Mouse (Mus musculus) cerebellum, adult 9-10 months (tissue): Measurements from ENCODE around the gene Mpig6b.

Experiments
- DNase-seq: peaks from one replicate; pipeline ENCODE4 v3.0.0; 2022

Mpig6b gene

DNA sequence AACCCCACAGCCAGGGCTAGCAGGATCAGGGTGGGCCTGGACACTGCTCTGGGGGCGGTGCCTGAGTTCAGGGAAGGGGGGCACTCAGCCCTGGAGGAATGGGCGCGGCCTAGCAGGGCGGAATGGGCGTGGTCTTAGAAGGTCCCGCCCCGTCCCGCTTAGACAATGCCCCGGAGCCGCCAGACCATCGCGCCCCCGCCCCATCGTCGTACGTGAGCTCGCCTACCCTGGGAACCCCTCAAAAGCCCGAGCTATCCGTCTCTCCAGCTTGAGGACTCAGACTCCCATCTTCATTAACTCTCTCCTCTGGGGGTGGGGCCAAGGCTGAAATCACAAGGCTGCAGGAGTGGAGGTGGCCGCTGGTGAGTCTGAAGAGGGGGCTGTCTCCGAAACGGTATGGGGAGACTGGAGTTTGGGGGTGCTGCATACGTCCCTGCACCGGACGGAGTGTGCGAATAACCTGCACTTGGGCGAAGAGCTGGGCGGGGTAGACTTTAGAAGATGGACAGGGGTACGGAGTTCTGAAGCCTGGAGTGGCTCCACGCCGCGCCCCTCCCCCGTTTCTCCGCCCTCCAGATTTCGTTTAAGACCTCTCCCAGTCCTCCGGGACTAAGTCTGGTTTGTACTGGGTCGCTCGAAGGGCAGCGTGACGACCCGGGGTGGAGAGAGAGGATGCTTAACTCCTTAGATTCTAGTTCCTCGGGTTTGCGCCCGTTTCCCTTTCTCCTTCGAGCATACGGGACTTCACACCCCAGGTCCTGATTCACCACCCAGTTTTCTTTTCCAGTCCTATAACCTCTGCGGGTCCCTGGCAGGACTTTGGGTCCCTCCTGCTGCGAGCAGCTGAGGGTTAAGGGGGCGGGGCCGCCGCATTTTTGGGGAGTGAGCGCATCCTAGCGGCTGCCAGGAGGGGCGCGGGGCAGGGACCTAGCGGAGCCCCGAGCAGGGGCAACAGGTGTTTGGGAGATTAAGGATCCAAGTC, 6.8 kb downstream of the Mpig6b start, which contains the start of gene Ddah2:
TSS of gene Ddah2 (plus strand) at position 125 of the 982 bp plus-strand sequence.
- peak; percentile 87 for DNase-seq

GRCm38 (mm10) chr17:35058316-35058715, 7.7 kb downstream of the Mpig6b start:
- DNase-seq = peak; percentile 41

GRCm38 (mm10) chr17:35057090-35057489, 8.9 kb downstream of the Mpig6b start:
- no peak for DNase-seq

- DNase-seq = no peak
Measured at GRCm38 (mm10) chr17:35055691-35056495, 10.1 kb downstream of the Mpig6b start.

GRCm38 (mm10) chr17:35052271-35052798, 13.6 kb downstream of the Mpig6b start:
- DNase-seq = no peak

DNA sequence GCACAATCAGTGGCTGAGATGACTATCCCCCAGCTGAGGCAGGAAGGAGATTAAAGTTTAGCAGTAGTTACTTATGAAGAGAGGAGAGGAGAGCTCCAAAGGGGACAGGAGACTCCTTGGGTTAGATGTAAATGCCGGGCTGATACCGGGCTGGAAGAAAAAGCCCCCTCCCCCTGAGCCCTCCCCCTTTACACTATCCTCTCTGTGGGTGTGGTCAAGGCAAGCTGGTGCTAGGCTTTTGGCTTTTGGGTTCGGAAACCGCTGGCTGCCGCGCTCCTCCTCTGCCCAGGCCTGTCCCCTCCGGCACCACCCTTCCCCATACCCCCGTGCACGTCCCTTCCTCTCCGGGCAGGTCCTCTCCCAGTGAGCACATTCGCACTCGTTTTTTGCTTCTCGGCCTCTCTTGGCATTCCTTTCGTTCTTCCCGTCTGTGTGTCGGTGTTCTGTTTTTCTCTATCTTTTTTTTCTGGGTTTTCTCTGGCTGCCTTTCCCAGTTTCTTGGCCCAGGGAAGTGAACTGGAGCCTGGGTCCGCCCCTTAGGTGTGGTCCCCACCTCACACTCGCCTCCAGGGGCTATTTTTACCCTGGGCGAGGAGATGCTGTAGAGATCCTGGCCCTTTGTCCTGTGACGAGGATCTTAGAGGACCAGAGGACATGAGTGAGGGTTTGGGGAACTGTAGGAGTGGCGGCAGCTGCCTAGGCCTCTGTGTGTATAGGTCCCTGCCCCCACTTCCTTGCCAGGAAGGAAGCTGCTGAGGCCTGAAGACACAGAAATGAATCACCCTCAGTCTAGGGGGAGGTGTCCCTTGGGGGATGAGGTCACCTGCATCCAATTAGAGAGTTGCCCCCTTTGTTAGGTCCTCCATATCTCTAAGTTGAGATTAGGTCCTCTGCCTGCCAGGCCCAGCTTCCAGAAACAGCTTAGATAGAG, 14.6 kb downstream of the Mpig6b start:
- DNase-seq = peak; percentile 67

DNA sequence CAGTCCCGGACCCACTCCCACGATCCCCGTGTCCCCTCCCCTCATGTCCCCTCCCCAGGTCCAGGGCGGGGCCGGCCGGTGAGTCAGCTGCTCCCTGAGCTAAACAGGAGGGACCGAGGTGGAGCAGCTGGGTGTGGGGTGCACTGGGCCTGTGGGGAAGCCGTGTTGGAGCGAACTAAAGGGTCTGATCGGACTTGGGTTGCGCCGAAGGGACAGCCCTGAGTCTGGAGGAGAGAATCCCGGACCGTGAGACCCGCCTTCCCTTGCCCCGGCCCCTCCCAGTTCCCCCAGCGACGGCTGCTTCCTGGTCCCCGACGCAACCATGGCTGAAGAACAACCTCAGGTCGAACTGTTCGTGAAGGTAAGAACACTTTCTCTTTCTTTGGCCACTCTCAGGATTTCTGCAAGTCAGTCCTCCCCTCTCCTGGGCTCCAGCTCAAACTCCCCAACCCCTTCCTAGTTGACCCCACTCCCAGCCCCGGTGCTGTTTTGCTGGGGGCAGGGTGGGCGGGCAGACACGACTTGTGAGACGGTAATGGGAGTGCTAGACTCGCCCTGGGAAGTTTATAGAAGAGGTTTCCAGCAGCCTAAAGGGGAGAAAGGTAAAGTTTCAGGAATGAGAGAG, 15.7 kb downstream of the Mpig6b start:
- DNase-seq = no peak

- DNase-seq = no peak
Measured at GRCm38 (mm10) chr17:35049561-35050016, 16.4 kb downstream of the Mpig6b start, which contains the start of gene Clic1. Clic1 (plus strand) TSS chr17:35049966.

- no peak for DNase-seq
Measured at GRCm38 (mm10) chr17:35048932-35049440, 17.0 kb downstream of the Mpig6b start.

- no peak for DNase-seq
Measured at GRCm38 (mm10) chr17:35048149-35048931, 17.6 kb downstream of the Mpig6b start.

DNA sequence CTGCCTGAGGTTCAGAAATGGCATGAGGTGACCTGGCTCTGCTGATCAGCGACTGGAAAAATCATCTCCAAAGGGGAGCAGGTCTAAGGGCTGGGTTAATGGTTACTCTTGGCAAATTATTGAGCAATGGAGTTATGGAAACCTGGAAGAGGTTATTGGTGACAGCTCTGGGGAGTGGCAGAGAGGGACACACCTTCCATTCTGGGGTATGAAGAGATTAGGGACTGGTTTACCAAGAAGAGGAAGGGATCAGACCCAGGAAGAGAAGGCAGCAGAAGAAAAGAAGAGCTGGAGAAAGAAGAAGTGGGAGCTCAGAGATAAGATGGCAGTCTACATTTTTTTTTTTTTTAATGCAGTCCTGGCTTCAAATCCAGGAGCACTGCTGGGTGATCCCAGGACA, 18.3 kb downstream of the Mpig6b start:
- no peak for DNase-seq

DNA sequence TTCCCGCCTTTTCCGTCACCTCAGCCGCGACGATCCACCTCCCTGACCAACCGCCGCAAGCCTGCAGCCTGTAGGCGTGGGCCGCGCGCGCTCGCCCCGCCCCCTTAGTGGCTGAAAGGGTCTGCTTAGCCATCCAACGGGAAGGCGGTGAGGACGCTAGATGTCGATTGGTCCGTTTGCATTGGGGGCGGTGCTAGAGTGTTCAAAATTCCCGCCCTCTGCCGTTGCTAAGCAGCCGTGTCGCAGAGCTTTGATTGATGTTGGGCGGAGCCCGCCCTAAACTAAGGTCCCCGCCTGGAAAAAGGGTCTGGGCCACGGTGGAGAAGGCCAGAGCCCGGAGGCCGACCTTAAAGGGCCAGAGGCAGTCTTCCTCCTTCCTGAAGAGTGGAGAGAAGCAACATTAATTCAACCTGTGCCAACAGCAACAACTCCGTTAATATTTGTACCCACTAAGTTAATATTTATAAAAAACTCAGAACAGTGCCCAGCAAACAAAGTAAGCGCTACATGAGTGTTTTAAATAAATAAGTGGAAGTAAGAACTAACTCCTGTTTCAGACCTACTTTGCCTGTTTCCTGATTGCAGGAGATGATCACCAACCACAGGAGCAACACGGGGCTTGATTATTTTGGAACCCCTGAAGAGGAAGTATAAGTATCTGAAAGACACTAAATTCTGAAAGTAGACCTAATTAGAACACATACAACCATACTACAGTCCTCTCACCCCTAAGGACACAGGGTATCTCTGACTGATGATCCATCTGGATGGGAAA, 19.1 kb downstream of the Mpig6b start, which contains the start of gene Msh5:
TSS of gene Msh5 (minus strand) at position 65 of the 775 bp plus-strand sequence.
- DNase-seq = peak; percentile 96

DNA sequence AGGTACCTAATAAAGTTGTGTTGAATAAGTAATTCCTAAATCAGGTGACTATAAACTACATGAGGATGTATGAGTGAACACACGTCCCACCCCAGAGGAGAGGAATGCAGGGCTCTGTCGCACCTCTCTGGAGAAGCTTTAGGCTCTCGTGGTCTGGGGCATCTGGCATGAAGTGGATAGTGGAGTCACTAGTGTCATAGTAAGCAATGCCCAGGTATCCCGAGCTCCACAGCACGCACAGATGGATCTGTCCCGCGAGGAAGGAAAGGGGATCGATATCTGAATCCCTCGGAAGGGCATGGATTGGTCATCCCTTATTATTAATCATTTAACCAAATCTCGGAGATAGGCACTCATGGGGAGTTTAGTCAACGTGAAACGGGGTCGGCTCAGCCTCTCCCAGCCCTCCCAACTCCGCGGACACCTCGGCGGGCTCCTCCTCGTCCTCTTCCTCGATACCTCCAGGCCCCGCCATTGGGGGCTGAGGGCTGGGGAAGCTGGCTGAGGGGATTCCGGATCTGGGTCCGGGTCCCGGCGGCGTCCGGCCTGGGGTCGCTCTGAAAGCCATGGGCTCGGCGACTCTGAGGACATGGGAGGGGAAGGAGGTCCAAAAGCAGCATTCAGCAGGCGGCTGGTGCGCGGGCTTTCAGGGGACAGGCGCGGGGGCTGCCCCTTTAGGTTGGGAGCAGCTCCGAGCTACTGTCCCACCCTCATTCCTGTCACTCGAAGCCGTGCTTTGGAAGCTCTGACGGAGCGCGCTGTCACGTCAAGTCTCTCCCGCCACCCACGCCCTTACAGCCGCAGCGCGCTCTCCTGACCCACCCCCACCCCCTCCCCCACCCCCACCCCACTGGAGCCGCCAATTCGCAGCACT, 19.9 kb downstream of the Mpig6b start:
- peak; percentile 61 for DNase-seq

- no peak for DNase-seq
Measured at GRCm38 (mm10) chr17:35044904-35045806, 20.8 kb downstream of the Mpig6b start.

- no peak for DNase-seq
Measured at GRCm38 (mm10) chr17:35043794-35044193, 22.2 kb downstream of the Mpig6b start.

DNA sequence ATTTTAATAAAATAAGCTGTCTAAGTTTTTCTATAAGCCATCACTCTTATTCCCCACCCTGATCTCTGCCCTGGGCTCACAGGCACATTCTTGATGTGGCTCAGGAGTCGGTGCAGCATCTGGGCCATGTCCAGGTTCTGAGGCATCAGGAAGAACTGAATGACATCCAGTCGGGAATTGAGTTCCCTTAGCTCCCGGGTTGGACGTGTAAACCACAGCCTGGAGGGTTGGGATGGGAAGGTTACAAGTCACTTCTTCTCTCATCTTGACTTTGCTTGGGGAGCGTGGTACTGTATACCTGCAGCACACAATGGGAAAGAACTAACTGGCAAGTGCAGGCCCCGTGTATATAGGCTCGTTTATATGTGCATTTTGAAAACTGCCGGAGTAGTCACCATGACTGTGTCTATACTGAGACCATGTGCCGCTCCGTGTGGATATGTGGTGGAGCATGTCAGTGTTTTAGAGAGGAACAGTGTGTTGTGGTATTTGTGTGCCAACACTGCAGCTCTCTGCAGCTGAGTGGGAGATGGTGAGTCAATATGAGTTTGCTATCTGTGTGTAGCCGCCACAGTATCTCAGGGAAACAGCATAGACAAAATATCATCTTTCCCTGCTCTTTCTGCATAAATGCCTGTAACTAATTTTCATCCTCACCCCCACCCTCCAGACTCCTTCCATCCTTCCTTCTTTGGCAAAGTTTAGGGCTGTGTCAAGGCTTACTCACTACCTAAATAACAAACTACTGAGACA, 26.7 kb downstream of the Mpig6b start:
- no peak for DNase-seq

GRCm38 (mm10) chr17:35034896-35035295, 31.1 kb downstream of the Mpig6b start:
- DNase-seq = no peak
